Mouse (Mus musculus): ENCODE results near the gene Adgra1. TPM values are rescaled to one million over a fixed set of nuclear protein-coding genes. Genes with fewer than 3 reads are reported as not detected.
A peak's percentile ranks its signal among the peaks of the same experiment; 100 is the strongest.

Gene Adgra1
- polyA plus RNA-seq, 1 experiment from 2014 or later, result 29.2 TPM

DNA sequence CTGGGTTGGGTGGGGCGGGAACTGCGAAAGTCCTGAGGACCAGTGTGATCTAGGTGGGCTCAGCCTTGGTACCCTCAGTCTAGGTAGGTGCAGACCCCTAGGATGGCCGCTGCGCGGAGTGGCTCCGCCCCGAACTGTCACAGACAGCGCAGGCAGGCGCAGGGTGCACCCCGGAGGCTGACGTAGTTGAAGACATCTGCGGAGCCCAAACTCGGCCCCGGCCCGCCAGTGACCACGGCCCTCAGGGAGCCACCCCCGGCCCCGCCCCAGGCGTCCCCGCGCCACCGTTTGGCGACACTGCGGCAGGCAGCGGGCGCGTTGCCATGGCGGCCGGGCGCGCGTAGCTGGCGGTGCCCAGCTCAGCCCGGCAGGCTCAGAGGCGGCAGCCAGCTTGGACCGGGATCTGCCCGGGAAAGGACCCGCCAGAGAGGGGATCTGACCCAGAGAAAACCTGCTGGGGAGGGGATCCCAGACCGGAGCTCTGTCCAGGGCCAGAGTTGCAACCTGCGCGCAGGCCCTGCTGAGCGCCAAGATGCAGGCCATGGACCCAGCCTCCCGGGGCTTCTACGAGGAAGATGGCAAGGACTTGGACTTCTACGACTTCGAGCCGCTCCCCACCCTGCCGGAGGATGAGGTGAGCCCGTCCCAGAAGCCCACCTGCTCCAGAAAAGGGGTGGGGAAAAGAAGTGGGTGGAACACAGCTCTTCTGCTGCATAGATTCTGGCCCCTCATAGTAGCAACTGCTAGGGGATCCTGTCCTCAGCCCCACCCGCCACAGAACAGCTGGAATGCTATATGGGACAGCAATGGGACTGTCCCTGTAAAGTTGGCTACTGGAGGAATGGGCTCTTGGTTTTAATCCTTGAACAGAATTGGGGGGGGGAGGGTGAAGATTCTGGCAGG, 60.9 kb downstream of the Adgra1 start, which contains the start of gene Kndc1:
Gene Kndc1 (plus strand): TSS at position 42 of the 903 bp plus-strand sequence.
- Histone ChIP-seq H3K4me2 (peak within 1 kb of the TSS; percentile 82), H3K9me3 (no peaks in the 10 kb centered on the region), H3K9ac (peak within 1 kb of the TSS; percentile 75), H3K36me3 (no peaks in the 10 kb centered on the region), H3K27me3 (peaks cover 48% of the 10 kb centered on the region), H3K4me1 (replicated peaks) (peaks cover 20% of the 10 kb centered on the region), H3K4me3 (peak within 1 kb of the TSS; percentile 57), H3K27ac (replicated peaks) (no peak within 1 kb of the TSS)
- 1% methylated on average over 50 of the region's 50 CpGs for WGBS
- ATAC-seq (ENCODE audit: low read depth), result peak; percentile 86

DNA sequence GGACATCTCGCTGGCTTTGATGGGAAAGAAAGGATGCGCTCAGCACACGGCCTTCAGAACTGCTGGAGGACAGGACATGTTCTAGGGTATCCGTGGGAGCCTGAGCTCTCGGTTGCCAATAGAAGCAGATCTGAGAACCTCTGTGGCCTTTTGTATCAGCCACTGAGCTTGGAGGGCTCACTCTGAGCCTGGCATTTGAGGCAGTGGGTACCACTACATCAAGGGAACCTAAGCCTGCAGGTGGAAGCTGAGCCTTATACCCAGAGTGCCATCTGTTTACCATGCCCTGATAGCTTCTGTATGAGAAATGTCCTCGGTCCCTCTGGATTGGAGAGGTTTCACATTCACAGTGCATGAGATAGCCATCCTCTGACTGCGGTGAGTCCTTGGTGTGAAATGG, 62.3 kb downstream of the Adgra1 start:
- 73% methylated on average over 7 of the region's 7 CpGs for WGBS
- Histone ChIP-seq H3K27me3 (peaks cover 48% of the 10 kb centered on the region), H3K4me1 (replicated peaks) (peaks cover 20% of the 10 kb centered on the region), H3K9me3 (no peaks in the 10 kb centered on the region), H3K4me2 (peak overlapping the region; percentile 82; the same call in 1 of the 2 replicates), H3K36me3 (no peaks in the 10 kb centered on the region), H3K9ac (no peak overlapping the region), H3K27ac (replicated peaks) (no peak overlapping the region), H3K4me3 (peak overlapping the region; percentile 57; the same call in 1 of the 2 replicates)
- no peak for ATAC-seq (ENCODE audit: low read depth)

DNA sequence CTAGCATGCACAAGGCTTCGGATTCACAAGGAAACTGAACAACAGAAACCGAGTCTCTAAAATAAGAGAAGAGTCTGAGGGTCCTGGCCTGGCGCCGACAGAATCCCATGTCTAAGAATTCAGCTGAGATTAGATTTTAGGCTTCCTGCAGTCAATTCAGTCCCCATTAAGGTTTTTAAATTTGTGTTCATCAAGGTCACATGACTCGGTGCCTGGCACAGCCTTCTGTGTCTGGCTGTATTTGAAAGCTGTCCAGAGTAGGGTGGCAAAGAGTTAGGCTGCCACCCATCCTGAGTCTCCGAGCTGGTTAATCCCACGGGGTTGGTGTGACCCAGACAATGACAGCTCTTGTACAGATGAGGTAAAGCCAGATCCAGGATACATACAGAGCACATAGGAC, 62.8 kb downstream of the Adgra1 start:
- peaks cover 48% of the 10 kb centered on the region for H3K27me3 ChIP-seq
- no peak overlapping the region for H3K27ac ChIP-seq (replicated peaks)
- H3K4me3 ChIP-seq, result no peak overlapping the region
- no peak overlapping the region for H3K9ac ChIP-seq
- no peaks in the 10 kb centered on the region for H3K9me3 ChIP-seq
- ATAC-seq (ENCODE audit: low read depth), result no peak
- peaks cover 20% of the 10 kb centered on the region for H3K4me1 ChIP-seq (replicated peaks)
- H3K36me3 ChIP-seq, result no peaks in the 10 kb centered on the region
- WGBS, result 85% methylated on average over 7 of the region's 7 CpGs
- H3K4me2 ChIP-seq, result no peak overlapping the region

DNA sequence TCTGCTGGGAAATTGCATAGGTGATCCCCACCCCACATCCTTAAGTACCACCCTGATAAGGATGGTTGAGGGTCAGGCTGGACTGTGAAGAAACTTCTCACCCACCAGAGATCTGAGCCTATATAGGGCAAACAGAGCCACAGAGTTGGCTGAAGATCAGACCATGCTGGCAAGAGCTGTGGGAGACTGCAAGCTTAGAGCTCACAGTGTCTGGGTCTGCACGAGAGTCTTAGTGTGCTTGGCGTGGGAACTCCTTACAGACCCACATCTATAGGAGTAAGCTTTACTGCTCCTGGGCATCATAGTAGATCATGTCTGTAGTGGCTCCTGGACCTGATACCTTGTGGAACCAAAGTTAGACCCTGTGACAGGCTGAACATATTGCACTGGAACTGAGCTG, 64.6 kb downstream of the Adgra1 start:
- peaks cover 35% of the 10 kb centered on the region for H3K27me3 ChIP-seq
- H3K4me1 ChIP-seq (replicated peaks), result peaks cover 20% of the 10 kb centered on the region
- no peak overlapping the region for H3K4me2 ChIP-seq
- H3K9me3 ChIP-seq, result no peaks in the 10 kb centered on the region
- H3K9ac ChIP-seq, result no peak overlapping the region
- no peak overlapping the region for H3K27ac ChIP-seq (replicated peaks)
- no peak overlapping the region for H3K4me3 ChIP-seq
- no peaks in the 10 kb centered on the region for H3K36me3 ChIP-seq
- no peak for ATAC-seq (ENCODE audit: low read depth)
- 91% methylated on average over 2 of the region's 2 CpGs for WGBS

DNA sequence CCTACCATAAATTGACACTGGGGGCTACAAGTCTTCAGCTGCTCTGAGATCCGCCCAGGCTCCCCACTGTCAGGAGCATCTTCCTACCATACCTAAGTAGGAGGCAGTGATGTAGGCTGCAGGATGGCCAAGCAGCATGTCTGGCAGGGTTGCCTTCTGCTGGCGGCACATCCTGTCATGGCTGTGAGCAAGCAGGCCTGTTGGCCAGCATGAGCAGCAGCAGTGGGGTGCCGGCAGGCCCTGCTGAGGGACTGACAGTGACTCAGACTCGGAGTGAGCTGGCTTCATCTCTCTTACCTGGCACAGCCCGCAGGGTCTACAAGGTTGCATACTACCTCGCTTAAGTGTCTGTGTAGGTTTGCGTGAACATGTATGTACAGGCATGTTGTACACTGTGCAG, 65.5 kb downstream of the Adgra1 start:
- ATAC-seq (ENCODE audit: low read depth), result no peak
- no peaks in the 10 kb centered on the region for H3K9me3 ChIP-seq
- H3K27ac ChIP-seq (replicated peaks), result no peak overlapping the region
- H3K4me3 ChIP-seq, result no peak overlapping the region
- H3K27me3 ChIP-seq, result peaks cover 26% of the 10 kb centered on the region
- no peak overlapping the region for H3K4me2 ChIP-seq
- no peak overlapping the region for H3K9ac ChIP-seq
- no peaks in the 10 kb centered on the region for H3K36me3 ChIP-seq
- peaks cover 16% of the 10 kb centered on the region for H3K4me1 ChIP-seq (replicated peaks)
- 84% methylated on average over 7 of the region's 7 CpGs for WGBS

DNA sequence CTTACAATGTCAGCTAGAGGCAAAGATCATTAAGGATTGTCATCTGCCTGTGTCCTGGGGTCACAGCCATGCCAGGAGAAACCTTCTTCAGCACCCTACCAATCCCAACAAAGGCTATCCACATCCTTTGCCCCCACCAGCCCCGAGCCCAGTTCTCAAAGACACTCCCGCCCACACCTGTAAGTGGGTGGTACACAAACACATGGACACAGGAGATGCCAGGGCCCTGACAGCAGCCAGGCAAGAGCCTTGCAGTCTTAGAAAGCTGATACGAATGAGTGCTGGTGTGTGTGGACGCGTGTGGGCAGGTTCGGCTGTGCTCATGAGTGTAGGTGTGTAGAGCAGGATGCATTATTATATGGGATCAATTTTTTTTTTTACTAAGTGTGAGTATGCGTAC, 66.5 kb downstream of the Adgra1 start:
- Histone ChIP-seq H3K9me3 (no peaks in the 10 kb centered on the region), H3K27me3 (peaks cover 16% of the 10 kb centered on the region), H3K4me1 (replicated peaks) (peaks cover 15% of the 10 kb centered on the region), H3K4me2 (no peak overlapping the region), H3K27ac (replicated peaks) (no peak overlapping the region), H3K9ac (no peak overlapping the region), H3K36me3 (no peaks in the 10 kb centered on the region), H3K4me3 (no peak overlapping the region)
- no peak for ATAC-seq (ENCODE audit: low read depth)
- 93% methylated on average over 7 of the region's 7 CpGs for WGBS

DNA sequence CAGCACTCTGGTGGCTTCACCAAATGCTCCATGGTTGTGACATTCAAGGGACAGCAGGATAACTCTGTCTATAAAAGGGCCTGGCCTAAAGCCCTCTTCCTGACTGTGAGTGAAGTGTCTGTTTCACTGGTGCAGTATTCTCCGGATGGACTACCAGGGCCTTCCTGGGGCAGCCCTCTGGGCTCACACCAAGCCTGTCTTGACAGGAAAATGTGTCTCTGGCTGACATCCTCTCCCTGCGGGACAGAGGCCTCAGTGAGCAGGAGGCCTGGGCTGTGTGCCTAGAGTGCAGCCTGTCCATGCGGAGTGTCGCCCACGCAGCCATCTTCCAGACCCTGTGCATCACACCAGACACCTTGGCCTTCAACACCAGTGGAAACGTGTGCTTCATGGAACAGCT, 66.9 kb downstream of the Adgra1 start:
- WGBS, result 87% methylated on average over 6 of the region's 6 CpGs
- Histone ChIP-seq H3K9me3 (no peaks in the 10 kb centered on the region), H3K36me3 (no peaks in the 10 kb centered on the region), H3K27me3 (peaks cover 12% of the 10 kb centered on the region), H3K27ac (replicated peaks) (no peak overlapping the region), H3K4me3 (no peak overlapping the region), H3K4me1 (replicated peaks) (peaks cover 15% of the 10 kb centered on the region), H3K4me2 (no peak overlapping the region), H3K9ac (no peak overlapping the region)
- no peak for ATAC-seq (ENCODE audit: low read depth)

DNA sequence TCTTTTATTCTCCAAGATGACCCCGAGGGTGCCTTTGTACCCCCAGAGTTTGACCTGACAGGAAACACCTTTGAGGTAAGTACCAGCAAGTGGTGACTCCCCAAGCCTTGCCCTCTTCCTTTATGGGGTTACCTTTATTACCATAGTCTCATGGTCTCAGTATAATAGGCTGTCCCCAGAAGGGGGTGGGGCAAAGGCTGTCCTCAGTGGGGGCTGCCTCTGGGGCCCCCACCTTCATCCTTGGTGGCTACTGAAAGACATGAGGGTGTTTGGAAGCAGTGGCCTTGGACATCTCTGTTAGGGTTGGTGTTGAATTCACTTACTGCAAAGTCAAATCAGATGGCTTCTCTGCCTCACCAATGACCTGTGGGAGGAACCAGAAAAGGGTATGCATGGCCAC, 68.0 kb downstream of the Adgra1 start:
- 27% methylated on average over 1 of the region's 1 CpGs for WGBS
- Histone ChIP-seq H3K4me2 (no peak overlapping the region), H3K9ac (no peak overlapping the region), H3K27ac (replicated peaks) (no peak overlapping the region), H3K4me1 (replicated peaks) (peaks cover 15% of the 10 kb centered on the region), H3K27me3 (0 out of 2 replicates have a peak, but pooled peaks cover 4% of the 10 kb centered on the region), H3K36me3 (no peaks in the 10 kb centered on the region), H3K9me3 (no peaks in the 10 kb centered on the region), H3K4me3 (no peak overlapping the region)
- ATAC-seq (ENCODE audit: low read depth), result no peak

DNA sequence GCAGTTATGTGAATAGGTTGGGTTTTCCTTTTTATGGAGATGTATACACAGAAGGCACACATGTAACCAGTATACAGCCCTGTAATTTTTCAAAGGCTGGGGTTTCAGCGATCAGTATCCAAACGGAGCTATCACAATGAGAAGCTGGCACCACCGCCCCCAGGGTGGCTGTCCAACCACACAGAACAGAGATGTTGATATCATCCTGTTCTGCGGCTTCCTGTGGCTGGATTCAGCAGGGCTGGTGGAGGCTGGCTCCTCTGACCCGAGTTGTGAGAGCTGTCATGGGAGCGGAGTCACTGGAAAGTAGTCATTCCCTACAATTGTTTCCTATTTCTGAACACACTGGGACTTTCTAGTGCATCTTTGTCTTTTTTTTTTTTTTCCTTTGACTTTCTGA, 71.3 kb downstream of the Adgra1 start:
- H3K27me3 ChIP-seq, result no peaks in the 10 kb centered on the region
- no peak for ATAC-seq (ENCODE audit: low read depth)
- WGBS, result 17% methylated on average over 6 of the region's 6 CpGs
- no peak overlapping the region for H3K27ac ChIP-seq (replicated peaks)
- H3K9ac ChIP-seq, result peak overlapping the region; percentile 51
- H3K4me3 ChIP-seq, result no peak overlapping the region
- no peaks in the 10 kb centered on the region for H3K9me3 ChIP-seq
- H3K36me3 ChIP-seq, result no peaks in the 10 kb centered on the region
- peaks cover 32% of the 10 kb centered on the region for H3K4me1 ChIP-seq (replicated peaks)
- peak overlapping the region; percentile 32 for H3K4me2 ChIP-seq

DNA sequence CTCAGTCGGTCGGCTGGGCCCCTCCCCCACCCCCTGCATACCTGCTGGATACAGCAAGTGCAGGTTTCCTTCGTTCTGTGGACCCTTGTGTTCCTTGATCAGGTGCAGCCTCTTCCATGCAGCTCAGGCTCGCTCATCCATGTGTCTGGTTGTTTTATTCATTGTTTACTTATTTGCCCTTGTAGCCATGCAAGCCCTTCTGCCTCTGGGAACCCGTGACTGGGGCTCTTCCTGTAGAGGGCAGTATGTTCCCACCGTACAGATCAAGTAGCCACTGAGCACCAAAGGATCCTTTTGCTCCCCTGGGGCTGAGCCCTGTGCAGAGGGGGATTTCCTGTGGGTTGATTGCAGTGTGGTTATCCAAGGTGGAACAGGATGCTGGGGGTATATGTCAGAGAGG, 71.7 kb downstream of the Adgra1 start:
- no peak overlapping the region for H3K27ac ChIP-seq (replicated peaks)
- 3% methylated on average over 6 of the region's 6 CpGs for WGBS
- no peaks in the 10 kb centered on the region for H3K9me3 ChIP-seq
- peak; percentile 55; the same call in 1 of the 2 replicates for ATAC-seq (ENCODE audit: low read depth)
- no peaks in the 10 kb centered on the region for H3K27me3 ChIP-seq
- peaks cover 36% of the 10 kb centered on the region for H3K4me1 ChIP-seq (replicated peaks)
- H3K36me3 ChIP-seq, result no peaks in the 10 kb centered on the region
- H3K4me3 ChIP-seq, result no peak overlapping the region
- H3K4me2 ChIP-seq, result peak overlapping the region; percentile 32
- peak overlapping the region; percentile 51; the same call in 1 of the 2 replicates for H3K9ac ChIP-seq

DNA sequence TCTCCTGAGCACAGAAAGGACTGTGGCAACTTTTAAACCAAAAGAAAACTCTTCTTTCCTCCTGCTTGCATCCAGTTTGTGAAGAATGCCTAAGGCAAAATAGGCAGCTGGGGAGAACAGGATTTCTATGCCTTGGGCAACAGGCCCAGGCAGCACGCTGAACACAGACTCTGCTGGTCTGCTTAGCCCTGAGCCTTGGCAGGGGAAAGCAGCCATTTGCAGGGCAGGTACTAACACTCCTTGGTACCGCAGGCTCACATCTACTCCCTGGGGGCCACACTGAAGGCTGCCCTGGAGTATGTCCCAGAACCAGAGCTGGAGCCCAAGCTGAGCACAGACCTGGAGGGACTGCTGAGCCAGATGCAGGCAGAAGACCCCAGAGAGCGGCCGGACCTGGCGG, 74.2 kb downstream of the Adgra1 start:
- no peaks in the 10 kb centered on the region for H3K9me3 ChIP-seq
- H3K4me1 ChIP-seq (replicated peaks), result peaks cover 36% of the 10 kb centered on the region
- no peak overlapping the region for H3K27ac ChIP-seq (replicated peaks)
- no peaks in the 10 kb centered on the region for H3K36me3 ChIP-seq
- no peak overlapping the region for H3K4me3 ChIP-seq
- H3K4me2 ChIP-seq, result no peak overlapping the region
- ATAC-seq (ENCODE audit: low read depth), result no peak
- WGBS, result 64% methylated on average over 5 of the region's 5 CpGs
- no peak overlapping the region for H3K9ac ChIP-seq
- H3K27me3 ChIP-seq, result peaks cover 19% of the 10 kb centered on the region

DNA sequence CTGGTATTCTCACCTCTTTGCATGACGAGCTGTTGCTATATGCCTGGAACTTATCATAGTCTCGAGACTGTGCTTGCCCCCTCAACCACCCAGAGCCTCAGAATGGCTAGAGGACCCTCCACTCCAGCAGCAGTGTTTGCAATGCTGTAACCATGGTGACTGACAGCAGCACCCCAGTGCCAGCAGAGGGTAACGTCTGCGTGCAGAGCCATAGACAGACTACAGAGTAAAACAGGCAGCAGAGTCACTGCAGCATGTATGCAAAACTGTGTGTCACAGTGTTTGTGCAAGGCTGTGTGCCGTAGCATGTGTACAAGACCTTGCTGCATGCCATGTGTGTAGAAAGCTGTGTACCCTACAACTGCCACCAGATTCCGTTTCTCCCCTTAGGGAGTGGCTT, 75.5 kb downstream of the Adgra1 start:
- Histone ChIP-seq H3K36me3 (no peaks in the 10 kb centered on the region), H3K4me2 (no peak overlapping the region), H3K9ac (0 out of 2 replicates have a peak overlapping the region, but pooled peaks have one; percentile 22), H3K9me3 (no peaks in the 10 kb centered on the region), H3K27ac (replicated peaks) (0 out of 2 replicates have a peak overlapping the region, but pooled peaks have one; percentile 9), H3K4me3 (no peak overlapping the region), H3K27me3 (peaks cover 31% of the 10 kb centered on the region), H3K4me1 (replicated peaks) (peaks cover 42% of the 10 kb centered on the region)
- no peak for ATAC-seq (ENCODE audit: low read depth)
- 46% methylated on average over 6 of the region's 6 CpGs for WGBS
